Mouse (Mus musculus) splenic B cell, adult 2 months (primary cell): ENCODE results near the gene Fstl5.
A peak's percentile ranks its signal among the peaks of the same experiment; 100 is the strongest.

ENCODE experiments used
- DNase-seq: peaks from one replicate; pipeline ENCODE4 v3.0.0-alpha.2; 2011; ENCODE audit warnings: low read depth, low spot score
- H3K27me3 ChIP-seq: 2 replicates; pipeline ENCODE4 v1.6.1; 2012; ENCODE audit warnings: mild to moderate bottlenecking, low read length, moderate library complexity, mixed read lengths; ENCODE audit not compliant: control insufficient read depth, poor library complexity, insufficient read depth, severe bottlenecking
- H3K36me3 ChIP-seq: 2 replicates; pipeline ENCODE4 v1.6.1; 2012; ENCODE audit warnings: mild to moderate bottlenecking, low read length, moderate library complexity, mixed read lengths; ENCODE audit not compliant: control insufficient read depth, poor library complexity, insufficient read depth, severe bottlenecking

The Fstl5 gene

DNA sequence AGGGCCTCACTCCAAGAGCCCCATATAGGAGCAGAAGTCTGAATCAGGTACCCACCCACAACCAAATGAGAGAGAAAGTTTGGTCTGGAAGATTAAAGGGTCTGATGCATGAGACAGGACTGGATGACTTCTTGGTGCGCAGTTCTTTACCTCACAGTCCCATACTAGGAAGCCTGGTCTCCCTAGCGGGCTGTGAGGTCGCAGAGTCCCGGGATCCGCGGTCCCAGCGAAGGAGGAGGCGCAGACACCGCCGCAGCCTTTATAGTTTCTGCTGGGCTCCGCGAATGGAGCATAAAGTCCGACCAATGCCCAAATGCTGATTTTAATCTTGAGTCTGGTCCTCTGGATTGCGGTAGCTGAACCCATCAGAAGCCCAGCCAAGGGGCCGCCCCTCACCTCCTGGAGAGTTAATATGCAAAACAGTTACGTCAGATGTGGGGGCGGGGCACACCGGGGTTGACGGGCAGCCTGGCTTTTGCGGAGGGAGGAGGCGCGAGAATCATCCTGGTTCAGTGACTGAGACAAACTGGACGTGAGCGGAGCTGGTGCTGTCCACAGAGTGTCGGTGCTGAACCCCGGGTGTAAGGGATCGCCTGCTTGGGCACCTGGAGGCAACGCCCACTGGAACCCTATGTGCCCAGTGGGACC lies at the start of gene Fstl5:
Gene Fstl5 (plus strand): TSS at position 211 of the 648 bp plus-strand sequence.
- H3K36me3 ChIP-seq, result no peaks in the 10 kb centered on the region
- peak; percentile 49 for DNase-seq

DNA sequence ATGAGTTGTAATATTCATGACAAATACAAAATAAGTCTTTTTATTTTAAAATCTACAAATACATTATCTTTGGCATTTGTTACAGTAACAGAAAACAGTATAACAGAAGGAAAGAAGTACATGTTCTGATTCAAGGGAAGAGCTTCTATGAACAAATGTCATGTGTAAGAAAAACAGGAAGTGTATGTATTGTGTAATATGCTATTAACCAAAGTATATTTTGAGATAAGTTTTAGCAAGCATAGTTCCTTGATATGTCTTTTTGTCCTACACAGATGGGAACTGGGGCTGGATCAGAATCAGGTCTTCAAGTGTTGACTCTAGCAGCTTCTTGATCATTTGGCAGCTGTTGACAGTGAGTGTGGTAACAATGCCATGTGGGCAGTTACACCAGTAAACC lies 48.5 kb upstream of the Fstl5 start:
- Histone ChIP-seq H3K36me3 (no peaks in the 10 kb centered on the region), H3K27me3 (no peaks in the 10 kb centered on the region)
- no peak for DNase-seq

More for the DNA sequence above, at the start of gene Fstl5:
- H3K27me3 ChIP-seq, result no peaks in the 10 kb centered on the region

DNA sequence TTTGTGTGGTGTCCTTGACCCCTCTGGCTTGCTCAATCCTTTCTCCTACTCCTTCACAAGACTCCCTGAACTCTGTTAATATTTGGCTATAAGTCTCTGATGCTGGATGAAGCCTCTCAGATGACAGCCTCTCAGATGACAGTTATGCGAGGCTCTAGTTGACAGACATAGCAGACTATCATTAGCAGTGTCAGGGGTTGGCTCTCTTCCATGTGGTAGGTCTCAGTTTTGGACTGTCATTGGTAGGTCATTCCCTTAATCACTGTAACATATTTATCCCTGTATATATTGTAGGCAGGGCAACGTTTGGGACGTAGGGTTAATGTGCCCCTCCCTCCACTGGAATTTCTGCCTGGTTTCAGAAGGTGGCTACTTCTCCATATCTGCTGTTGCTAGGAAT lies 22.9 kb upstream of the Fstl5 start:
- no peak for DNase-seq
- H3K36me3 ChIP-seq, result no peaks in the 10 kb centered on the region

DNA sequence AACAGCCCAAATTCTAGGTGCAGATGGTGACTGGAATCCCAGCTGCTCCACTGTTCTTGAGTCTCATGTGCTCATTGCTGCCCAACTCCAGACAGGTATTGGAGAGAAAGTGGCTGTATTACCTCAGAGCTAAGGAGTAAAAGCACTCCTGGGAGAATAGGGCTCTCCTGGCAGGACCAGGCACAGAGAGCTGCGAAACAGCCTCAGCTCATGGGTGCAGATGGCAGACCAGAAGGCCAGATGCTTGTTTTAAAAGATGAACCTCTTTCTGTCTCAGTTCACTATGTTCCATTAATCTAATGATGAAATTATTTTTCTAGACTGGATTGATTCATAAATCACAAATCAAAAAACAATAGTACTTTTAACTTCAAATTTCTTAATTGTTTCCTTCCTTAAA lies 12.1 kb upstream of the Fstl5 start:
- no peaks in the 10 kb centered on the region for H3K27me3 ChIP-seq
- H3K36me3 ChIP-seq, result no peaks in the 10 kb centered on the region
- no peak for DNase-seq

More for the DNA sequence above, 22.9 kb upstream of the Fstl5 start:
- H3K27me3 ChIP-seq, result no peaks in the 10 kb centered on the region; the same call in 1 of the 2 replicates

DNA sequence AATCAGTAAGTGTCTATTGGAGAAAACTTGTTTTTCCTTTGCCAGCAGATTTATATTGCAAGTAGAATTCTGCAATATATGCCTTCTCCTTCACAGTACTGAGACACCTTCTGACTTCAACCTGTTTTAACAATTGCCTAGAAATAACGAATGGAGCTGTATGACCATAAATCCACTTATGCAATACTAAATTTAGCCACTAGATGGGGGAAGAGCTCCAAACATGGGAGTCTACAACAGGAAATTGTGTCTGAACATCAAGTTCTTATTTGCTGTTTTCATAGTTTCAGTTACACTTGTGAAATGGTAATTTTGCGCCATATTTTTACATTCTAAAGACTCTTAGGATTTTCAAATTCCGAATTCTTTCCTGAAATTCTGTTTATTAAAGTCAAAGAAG lies 6.2 kb upstream of the Fstl5 start:
- H3K27me3 ChIP-seq, result no peaks in the 10 kb centered on the region
- peak; percentile 75 for DNase-seq

DNA sequence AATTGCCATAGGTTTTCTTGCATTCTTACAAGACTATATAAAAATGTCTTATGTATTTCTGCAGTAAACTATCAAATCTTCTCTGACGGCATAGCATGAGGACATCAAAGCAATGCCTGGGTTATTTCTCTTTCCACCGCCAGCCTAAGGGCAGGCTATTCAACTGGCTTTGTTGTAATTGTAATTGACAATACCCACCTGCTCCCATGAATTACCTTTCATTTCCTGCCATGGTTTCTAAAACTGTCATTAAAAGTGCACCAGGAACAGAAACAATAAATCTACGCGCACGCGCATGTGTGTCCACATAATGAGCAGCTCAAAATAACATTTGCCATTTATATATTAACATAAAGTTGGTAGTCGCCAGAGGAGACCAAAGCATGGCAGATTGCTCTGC lies 1.2 kb upstream of the Fstl5 start:
- H3K27me3 ChIP-seq, result no peaks in the 10 kb centered on the region
- H3K36me3 ChIP-seq, result no peaks in the 10 kb centered on the region
- no peak for DNase-seq

More for the DNA sequence above, 6.2 kb upstream of the Fstl5 start:
- no peaks in the 10 kb centered on the region for H3K36me3 ChIP-seq

DNA sequence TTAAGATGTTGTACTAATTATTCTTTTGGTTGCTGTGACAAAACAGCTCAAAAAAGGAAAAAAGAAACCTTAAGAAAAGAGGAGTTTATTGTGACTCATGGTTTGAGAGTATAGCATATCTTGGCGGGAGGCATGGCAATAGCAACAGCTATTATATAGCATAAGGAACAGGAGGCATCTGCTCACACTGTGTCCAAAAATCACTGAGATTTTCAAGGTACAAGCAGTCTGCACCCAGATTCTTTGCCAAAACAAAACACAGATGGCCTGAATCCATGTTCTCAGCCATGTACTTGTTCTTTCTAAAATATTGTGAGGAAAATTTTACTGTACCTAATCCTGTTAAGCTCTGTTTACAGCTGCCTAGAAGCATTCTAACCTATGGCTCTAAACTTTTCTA lies 66.4 kb downstream of the Fstl5 start:
- DNase-seq, result no peak
- Histone ChIP-seq H3K36me3 (no peaks in the 10 kb centered on the region), H3K27me3 (no peaks in the 10 kb centered on the region)

DNA sequence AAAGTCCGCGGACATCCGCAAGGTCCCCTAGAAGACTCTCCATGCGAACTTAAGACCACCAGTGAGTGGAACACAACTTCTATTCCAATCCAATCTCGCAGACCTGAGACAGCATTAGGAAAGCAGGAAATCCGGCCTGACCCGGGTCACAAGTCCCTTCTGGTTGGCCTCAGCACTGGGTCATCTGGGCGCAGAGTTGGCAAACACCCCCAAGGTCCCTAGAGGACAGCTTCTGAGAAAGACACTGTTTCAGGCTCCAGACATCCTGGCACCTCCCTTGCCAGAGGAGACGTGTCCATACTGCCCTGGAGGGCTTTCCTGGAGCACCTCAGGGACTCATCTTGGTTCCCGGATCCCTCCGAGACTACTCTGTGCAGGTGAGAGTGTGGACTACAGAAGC lies 73.8 kb downstream of the Fstl5 start:
- no peaks in the 10 kb centered on the region for H3K36me3 ChIP-seq
- no peak for DNase-seq
- H3K27me3 ChIP-seq, result no peaks in the 10 kb centered on the region

DNA sequence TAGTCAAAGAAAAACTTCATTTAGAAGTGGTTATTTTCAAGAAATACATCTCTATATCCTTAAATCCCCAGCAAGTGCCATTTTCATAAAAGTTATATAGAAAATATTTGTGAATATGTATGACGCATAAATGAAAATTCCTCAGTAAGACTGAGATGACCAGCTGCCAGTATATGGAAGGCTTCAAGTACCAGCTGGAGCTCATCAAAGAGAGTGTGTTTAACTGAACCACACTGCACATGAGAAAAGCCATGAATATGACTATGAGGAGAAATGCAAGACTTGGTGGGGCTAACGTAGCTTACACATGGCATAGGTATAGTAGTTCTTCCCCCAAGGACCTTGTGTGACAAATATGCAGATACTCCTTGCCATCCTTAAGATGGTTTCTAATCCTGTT lies 164.8 kb downstream of the Fstl5 start:
- no peaks in the 10 kb centered on the region for H3K36me3 ChIP-seq
- H3K27me3 ChIP-seq, result no peaks in the 10 kb centered on the region
- DNase-seq, result no peak

DNA sequence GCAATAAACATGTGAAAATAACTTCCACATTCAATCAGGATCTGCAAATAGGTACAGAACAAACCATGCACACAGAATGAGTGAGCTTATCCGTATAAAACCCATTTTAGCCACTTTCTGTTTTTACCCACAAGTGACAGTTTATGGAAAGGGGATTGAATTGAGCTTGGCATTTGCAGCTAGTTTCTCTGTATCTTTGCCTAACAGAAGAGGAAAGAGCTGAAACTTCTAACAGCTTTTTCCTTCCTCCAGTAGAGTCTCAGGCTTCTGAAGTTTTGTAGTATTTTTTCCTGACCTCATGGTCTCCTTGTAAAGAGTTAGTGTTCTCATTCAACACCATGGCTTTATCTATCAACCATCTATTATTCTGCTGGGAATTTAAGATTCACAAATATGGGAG lies 177.3 kb downstream of the Fstl5 start:
- DNase-seq, result no peak
- Histone ChIP-seq H3K36me3 (no peaks in the 10 kb centered on the region), H3K27me3 (no peaks in the 10 kb centered on the region)

DNA sequence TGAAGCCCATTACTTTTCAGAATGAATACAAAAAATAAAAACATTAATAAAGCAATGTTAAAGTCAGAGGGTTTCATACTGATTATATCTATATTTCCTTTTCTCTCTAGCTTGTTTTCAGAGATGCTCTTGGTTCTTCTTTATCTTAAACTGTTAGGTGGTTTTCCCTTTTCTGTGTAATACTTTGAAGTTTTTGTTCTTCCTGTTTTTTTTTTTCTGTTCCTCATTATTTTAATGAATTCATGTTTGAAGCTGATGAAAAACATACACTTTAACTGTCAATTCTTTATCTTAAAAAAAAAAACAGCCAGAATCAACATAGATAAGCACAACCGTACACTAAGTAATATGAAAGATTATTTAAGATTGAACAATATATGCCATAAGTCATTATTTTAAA lies 218.9 kb downstream of the Fstl5 start:
- Histone ChIP-seq H3K27me3 (no peaks in the 10 kb centered on the region), H3K36me3 (no peaks in the 10 kb centered on the region)
- no peak for DNase-seq

DNA sequence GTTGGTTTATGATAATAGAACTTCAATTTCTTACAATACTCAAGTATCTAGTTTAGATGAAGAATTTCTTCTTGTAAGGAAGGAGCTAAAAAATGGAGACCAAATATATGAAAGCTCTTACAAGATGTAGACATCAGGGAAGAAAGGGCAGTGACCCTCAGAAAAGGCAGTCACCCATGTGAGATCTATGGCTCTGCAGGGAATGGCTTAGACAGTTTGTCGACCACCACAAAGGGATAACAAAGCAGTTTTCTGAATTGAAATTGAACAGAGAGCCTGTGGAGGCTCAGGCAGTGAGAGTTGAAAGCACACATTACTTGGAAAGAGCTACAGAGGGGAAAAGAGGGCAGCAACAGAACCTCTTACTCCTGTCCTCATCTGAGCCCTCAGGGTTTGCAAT lies 220.3 kb downstream of the Fstl5 start:
- no peak for DNase-seq
- Histone ChIP-seq H3K27me3 (no peaks in the 10 kb centered on the region), H3K36me3 (no peaks in the 10 kb centered on the region)

DNA sequence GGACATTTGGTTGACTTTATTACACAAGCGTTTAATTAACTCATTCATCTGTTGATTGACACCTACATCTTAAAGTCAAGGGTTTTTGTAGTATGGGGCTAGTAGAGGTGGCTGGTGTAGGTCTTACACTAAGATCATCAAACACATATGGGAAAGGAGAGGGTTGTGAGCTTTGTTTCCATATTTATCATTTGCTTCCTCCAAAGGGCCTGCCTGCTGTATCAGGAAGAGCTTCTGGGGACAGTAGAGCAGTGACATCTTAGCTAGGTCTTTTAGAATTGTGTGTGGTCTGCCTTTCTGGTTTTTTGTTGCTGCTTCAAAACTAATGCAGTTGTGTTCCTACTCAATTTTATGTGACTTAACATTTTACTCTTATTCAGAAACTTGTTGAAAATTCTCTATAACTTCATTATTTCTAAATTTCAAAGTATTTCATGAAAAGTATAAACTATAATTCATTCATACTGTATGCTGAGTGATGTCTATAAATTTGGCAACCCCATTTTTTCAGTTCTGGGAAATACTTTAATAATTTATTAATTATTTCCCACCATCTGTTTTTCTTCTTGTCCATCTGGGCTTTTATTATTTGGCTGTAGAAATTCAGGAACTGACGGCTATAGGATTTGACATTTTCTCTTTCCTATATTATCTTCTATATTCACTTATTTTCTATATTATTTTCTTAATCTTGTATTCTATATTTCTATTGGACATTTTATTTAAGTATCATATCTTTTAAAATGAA lies 227.1 kb downstream of the Fstl5 start:
- no peaks in the 10 kb centered on the region for H3K27me3 ChIP-seq
- no peaks in the 10 kb centered on the region for H3K36me3 ChIP-seq
- DNase-seq, result no peak

DNA sequence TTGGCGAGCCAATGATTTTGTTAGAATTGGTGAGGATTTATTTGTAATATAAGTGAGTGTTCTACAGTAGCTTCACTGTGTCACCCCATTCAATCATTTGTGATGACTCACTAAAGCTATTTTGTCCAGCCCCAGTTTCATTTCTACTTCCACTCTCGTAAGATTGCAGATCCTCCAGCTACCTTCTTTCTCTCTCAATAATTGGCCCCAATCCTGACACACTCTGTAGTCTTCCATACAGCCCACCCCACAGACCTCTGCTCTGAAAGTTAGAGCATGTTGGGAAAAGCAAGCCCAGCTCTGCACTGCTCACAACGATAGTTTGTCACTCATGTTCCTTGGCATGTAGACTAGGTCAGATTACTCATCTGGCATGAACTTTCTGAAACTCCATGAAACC lies 242.9 kb downstream of the Fstl5 start:
- H3K27me3 ChIP-seq, result no peaks in the 10 kb centered on the region
- H3K36me3 ChIP-seq, result no peaks in the 10 kb centered on the region
- no peak for DNase-seq

DNA sequence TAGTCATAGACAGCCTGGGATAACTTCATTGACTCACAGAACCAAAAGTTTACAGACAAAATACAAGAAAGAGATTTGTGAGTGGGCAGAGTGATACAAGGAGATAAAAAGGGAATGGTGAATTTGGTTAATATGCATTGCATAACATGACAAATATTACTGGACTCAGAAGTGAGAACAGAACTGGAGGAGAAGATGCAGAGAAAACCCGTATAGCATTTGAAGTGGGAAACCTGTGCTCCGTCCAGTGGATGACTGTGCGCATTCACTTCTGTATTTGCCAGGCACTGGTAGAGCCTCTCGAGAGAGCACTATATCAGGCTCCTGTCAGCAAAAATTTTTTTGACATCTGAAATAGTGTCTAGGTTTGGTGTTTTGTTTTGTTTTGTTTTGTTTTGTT lies 245.5 kb downstream of the Fstl5 start:
- no peaks in the 10 kb centered on the region for H3K27me3 ChIP-seq
- no peaks in the 10 kb centered on the region for H3K36me3 ChIP-seq
- no peak for DNase-seq
